Mouse (Mus musculus): ENCODE results near the gene 2310061I04Rik. TPM values are rescaled to one million over a fixed set of nuclear protein-coding genes. Genes with fewer than 3 reads are reported as not detected.

The 2310061I04Rik gene
- polyA plus RNA-seq, 1 experiment: 6.9 TPM

DNA sequence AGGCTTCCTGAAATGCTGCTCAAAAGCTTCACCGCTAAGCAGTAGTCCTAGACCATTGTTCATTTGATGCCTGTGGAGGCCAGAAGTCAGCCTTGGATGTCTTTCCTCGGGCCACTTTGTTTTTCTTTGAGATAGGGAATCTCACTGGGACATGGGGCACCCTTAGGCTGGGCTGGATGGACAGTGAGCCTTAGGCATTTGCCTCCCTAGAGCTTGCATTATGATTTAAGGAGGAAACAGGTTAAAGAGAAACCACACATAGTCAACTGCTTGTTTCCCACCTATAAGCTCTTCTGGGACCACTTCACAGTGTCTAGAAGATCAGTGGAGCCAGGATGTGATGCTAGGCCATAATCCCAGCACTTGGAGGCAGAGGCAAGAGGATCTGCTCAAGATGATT is 37.4 kb downstream of the 2310061I04Rik start:
- no peaks in the 10 kb centered on the region for H3K9me3 ChIP-seq (ENCODE audit: control insufficient read depth, low read length)
- H3K4me3 ChIP-seq (replicated peaks): no peak overlapping the region
- H3K36me3 ChIP-seq (ENCODE audit: control insufficient read depth): peaks cover 66% of the 10 kb centered on the region
- H3K27me3 ChIP-seq (ENCODE audit: control insufficient read depth): peaks cover 17% of the 10 kb centered on the region
- peaks cover 42% of the 10 kb centered on the region for H3K4me1 ChIP-seq (ENCODE audit: control insufficient read depth)
- TF ChIP-seq TAL1 (IDR thresholded peaks at IDR 0.05; ENCODE audit: low read length): no peak
- no peak for TF ChIP-seq GATA1 (IDR thresholded peaks at IDR 0.05; ENCODE audit: low read length)

DNA sequence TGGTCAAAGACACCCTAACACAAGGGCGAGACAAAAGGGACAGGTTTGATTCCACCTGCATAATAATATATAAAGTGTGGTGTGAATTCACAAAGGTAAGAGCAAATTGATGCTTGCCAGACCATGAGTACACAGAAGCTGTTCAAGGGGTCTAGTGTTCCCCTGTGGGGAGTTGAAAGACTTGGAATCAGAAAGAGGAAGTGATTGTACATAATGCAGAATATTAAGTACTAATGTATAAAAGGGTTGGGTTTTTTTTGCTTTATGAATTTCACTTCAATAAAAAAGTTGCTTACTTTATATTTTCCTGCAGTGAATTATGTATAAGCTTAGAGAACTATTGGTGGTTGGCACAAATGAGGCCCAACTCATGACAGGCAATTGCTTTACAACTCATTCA is 37.9 kb downstream of the 2310061I04Rik start:
- peaks cover 38% of the 10 kb centered on the region for H3K4me1 ChIP-seq (ENCODE audit: control insufficient read depth)
- peaks cover 66% of the 10 kb centered on the region for H3K36me3 ChIP-seq (ENCODE audit: control insufficient read depth)
- TF ChIP-seq GATA1 (IDR thresholded peaks at IDR 0.05; ENCODE audit: low read length) (no peak), TAL1 (IDR thresholded peaks at IDR 0.05; ENCODE audit: low read length) (no peak)
- H3K4me3 ChIP-seq (replicated peaks): no peak overlapping the region
- no peaks in the 10 kb centered on the region for H3K9me3 ChIP-seq (ENCODE audit: control insufficient read depth, low read length)
- H3K27me3 ChIP-seq (ENCODE audit: control insufficient read depth): peaks cover 12% of the 10 kb centered on the region

DNA sequence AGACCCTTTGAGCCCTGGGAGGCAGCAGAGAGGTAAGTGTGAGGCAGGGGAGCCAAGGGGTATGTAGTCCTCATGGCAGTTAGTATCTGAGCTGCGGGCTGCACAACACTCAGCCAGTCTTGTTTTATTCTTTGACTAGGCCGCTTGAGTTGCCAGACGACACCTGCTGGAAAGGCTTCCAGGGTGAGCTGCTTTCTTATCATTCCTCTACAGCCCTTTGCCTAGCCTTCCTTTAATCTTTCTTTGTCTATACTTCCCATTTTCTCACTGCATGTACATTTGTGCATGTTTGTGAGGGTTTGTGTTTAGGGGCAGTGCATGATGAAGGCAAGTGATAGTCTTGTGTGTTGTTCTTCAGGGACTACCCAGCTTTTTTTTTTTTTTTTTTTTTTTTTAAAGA is 46.3 kb downstream of the 2310061I04Rik start:
- Histone ChIP-seq H3K9me3 (ENCODE audit: control insufficient read depth, low read length) (no peaks in the 10 kb centered on the region), H3K27me3 (ENCODE audit: control insufficient read depth) (no peaks in the 10 kb centered on the region), H3K4me3 (replicated peaks) (no peak overlapping the region), H3K4me1 (ENCODE audit: control insufficient read depth) (peaks cover 33% of the 10 kb centered on the region), H3K36me3 (ENCODE audit: control insufficient read depth) (peaks cover 100% of the 10 kb centered on the region)
- no peak for TF ChIP-seq TAL1 (IDR thresholded peaks at IDR 0.05; ENCODE audit: low read length)
- TF ChIP-seq GATA1 (IDR thresholded peaks at IDR 0.05; ENCODE audit: low read length): no peak

DNA sequence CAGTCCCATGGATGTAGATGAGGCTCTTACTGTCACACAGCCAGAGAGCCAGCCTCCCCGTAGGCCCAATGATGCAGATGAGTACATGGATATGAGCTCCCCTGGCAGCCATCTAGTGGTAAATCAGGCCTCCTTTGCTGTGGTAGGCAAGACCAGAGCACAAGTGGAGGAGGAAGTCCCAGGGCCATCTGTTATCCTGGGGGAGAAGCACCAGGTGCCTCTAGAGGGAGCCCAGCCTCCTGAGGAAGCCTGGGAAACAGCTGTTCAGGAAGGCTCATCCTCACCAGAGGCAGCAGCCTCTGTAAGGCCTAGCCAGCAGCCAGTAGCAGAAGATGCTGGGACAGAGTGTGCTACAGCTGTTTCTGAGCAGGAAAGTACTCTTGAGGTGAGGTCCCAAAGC is 49.1 kb downstream of the 2310061I04Rik start:
- H3K4me3 ChIP-seq (replicated peaks): no peak overlapping the region
- H3K9me3 ChIP-seq (ENCODE audit: control insufficient read depth, low read length): no peaks in the 10 kb centered on the region
- H3K27me3 ChIP-seq (ENCODE audit: control insufficient read depth): no peaks in the 10 kb centered on the region
- H3K4me1 ChIP-seq (ENCODE audit: control insufficient read depth): peaks cover 41% of the 10 kb centered on the region
- no peak for TF ChIP-seq TAL1 (IDR thresholded peaks at IDR 0.05; ENCODE audit: low read length)
- TF ChIP-seq GATA1 (IDR thresholded peaks at IDR 0.05; ENCODE audit: low read length): no peak
- H3K36me3 ChIP-seq (ENCODE audit: control insufficient read depth): peaks cover 99% of the 10 kb centered on the region

DNA sequence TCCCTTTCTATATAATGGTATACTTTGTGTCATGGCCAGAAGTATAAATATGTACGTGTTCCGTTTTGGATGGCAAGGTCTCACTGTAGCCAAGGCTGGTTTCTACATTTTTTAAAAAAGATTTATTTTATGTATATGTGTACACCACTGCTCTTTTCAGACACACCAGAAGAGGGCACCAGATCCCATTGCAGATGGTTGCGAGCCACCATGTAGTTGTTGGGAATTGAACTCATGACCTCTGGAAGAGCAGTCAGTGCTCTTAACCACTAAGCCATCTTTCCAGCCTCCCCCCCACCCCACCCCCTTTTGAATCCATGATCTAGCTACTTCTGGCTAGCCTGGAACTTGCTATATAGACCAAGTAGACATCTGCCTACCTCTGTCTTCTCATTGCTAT is 53.7 kb downstream of the 2310061I04Rik start:
- H3K9me3 ChIP-seq (ENCODE audit: control insufficient read depth, low read length): no peaks in the 10 kb centered on the region
- no peak overlapping the region for H3K4me3 ChIP-seq (replicated peaks)
- no peak for TF ChIP-seq TAL1 (IDR thresholded peaks at IDR 0.05; ENCODE audit: low read length)
- TF ChIP-seq GATA1 (IDR thresholded peaks at IDR 0.05; ENCODE audit: low read length): no peak
- H3K27me3 ChIP-seq (ENCODE audit: control insufficient read depth): no peaks in the 10 kb centered on the region
- H3K36me3 ChIP-seq (ENCODE audit: control insufficient read depth): peaks cover 58% of the 10 kb centered on the region
- peaks cover 56% of the 10 kb centered on the region for H3K4me1 ChIP-seq (ENCODE audit: control insufficient read depth)

Other genes with a start within 250 kb of the 2310061I04Rik start
- gene Vars2, start 229.8 kb downstream of the 2310061I04Rik start, polyA plus RNA-seq (2012): 1.9 and 2.6 TPM in 2 replicates
- 1.1 and 1.3 TPM in 2 replicates for gene Gtf2h4, start 223.7 kb downstream of the 2310061I04Rik start, polyA plus RNA-seq (2012)
- gene Ddr1, start 192.8 kb downstream of the 2310061I04Rik start, polyA plus RNA-seq (2012): not detected in 2 replicates
- 14.0 and 14.8 TPM in 2 replicates for gene Ier3, start 75.7 kb downstream of the 2310061I04Rik start, polyA plus RNA-seq (2012)
- gene Flot1, start 74.2 kb downstream of the 2310061I04Rik start, polyA plus RNA-seq (2012): 8.2 and 11.6 TPM in 2 replicates
- 56.9 and 99.3 TPM in 2 replicates for gene Tubb5, start 59.1 kb downstream of the 2310061I04Rik start, polyA plus RNA-seq (2012)
- 0.91 and 1.1 TPM in 2 replicates for gene Mdc1, start 55.9 kb downstream of the 2310061I04Rik start, polyA plus RNA-seq (2012)
- gene Nrm, start 36.1 kb downstream of the 2310061I04Rik start, polyA plus RNA-seq (2012): 1.7 and 2.8 TPM in 2 replicates
- gene Ppp1r18, start 31.8 kb downstream of the 2310061I04Rik start, polyA plus RNA-seq (2012): 0.31 and 0.37 TPM in 2 replicates
- 5.0 and 5.2 TPM in 2 replicates for gene Dhx16, start 17.6 kb downstream of the 2310061I04Rik start, polyA plus RNA-seq (2012)
- gene Atat1, start 12.6 kb upstream of the 2310061I04Rik start, polyA plus RNA-seq (2012): 1.1 and 1.6 TPM in 2 replicates
- 0.45 and 0.85 TPM in 2 replicates for gene Mrps18b, start 19.0 kb upstream of the 2310061I04Rik start, polyA plus RNA-seq (2012)
- 5.4 and 6.3 TPM in 2 replicates for gene Ppp1r10, start 19.0 kb upstream of the 2310061I04Rik start, polyA plus RNA-seq (2012)
- gene Abcf1, start 72.3 kb upstream of the 2310061I04Rik start, polyA plus RNA-seq (2012): 14.0 and 24.6 TPM in 2 replicates
- 1.5 and 1.9 TPM in 2 replicates for gene Gnl1, start 82.4 kb upstream of the 2310061I04Rik start, polyA plus RNA-seq (2012)
- gene Prr3, start 82.8 kb upstream of the 2310061I04Rik start, polyA plus RNA-seq (2012): 0.18 and 0.30 TPM in 2 replicates
- gene H2-T24, start 123.1 kb upstream of the 2310061I04Rik start, polyA plus RNA-seq (2012): 0.91 and 0.98 TPM in 2 replicates
- gene H2-T23, start 135.4 kb upstream of the 2310061I04Rik start, polyA plus RNA-seq (2012): 3.7 and 5.0 TPM in 2 replicates
- 0.12 and 0.14 TPM in 2 replicates for gene H2-T22, start 145.3 kb upstream of the 2310061I04Rik start, polyA plus RNA-seq (2012)
- not detected in 2 replicates for gene Gm6034, start 145.5 kb upstream of the 2310061I04Rik start, polyA plus RNA-seq (2012)
- 0.07 TPM in 1 of 2 replicates, not detected in the other for gene Gm11127, start 160.9 kb upstream of the 2310061I04Rik start, polyA plus RNA-seq (2012)
- not detected in 2 replicates for gene Gm19684, start 224.2 kb upstream of the 2310061I04Rik start, polyA plus RNA-seq (2012)
- gene Gm7030, start 232.0 kb upstream of the 2310061I04Rik start, polyA plus RNA-seq (2012): 0.08 TPM in 1 of 2 replicates, not detected in the other